Mouse (Mus musculus): ENCODE data around the gene Lmf1. TPM values are rescaled to one million over a fixed set of nuclear protein-coding genes. Genes with fewer than 3 reads are reported as not detected.

The Lmf1 gene
- polyA plus RNA-seq, 1 experiment from 2014 or later, result 20.9 TPM

- Histone ChIP-seq H3K4me3 (no peak overlapping the region), H3K4me2 (no peak overlapping the region), H3K9ac (no peak overlapping the region), H3K36me3 (ENCODE audit: poor library complexity, severe bottlenecking) (peaks cover 46% of the 10 kb centered on the region), H3K4me1 (peaks cover 12% of the 10 kb centered on the region), H3K9me3 (replicated peaks) (no peaks in the 10 kb centered on the region), H3K27me3 (no peaks in the 10 kb centered on the region), H3K27ac (no peak overlapping the region)
- WGBS, result 83% methylated on average over 4 of the region's 4 CpGs
- ATAC-seq, result no peak
These were observed 12.1 kb downstream of the Lmf1 start for GRCm38 (mm10) chr17:25590985-25591384.

DNA sequence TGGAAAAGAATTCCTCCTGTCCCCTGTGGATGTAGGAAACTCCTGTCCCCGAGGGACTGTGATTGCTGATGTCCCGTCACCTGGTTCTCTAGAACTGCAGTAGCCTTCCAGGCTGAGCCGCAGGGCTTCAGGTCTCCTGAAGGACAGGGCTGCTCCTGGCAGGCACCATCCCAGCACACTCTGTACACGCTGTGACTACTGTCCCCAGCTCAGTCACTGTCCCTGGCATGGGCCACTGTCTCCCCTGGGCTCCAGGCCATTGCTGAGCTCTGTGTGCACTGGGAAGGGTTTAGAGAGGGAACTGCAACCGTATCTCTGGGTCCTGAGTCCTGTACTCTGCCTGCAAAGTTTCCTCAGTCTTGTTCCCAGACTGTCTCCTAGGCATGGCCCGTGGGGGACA is 13.5 kb downstream of the Lmf1 start:
- peaks cover 12% of the 10 kb centered on the region for H3K4me1 ChIP-seq
- H3K27ac ChIP-seq, result no peak overlapping the region
- H3K9ac ChIP-seq, result no peak overlapping the region
- peaks cover 43% of the 10 kb centered on the region for H3K36me3 ChIP-seq (ENCODE audit: poor library complexity, severe bottlenecking)
- H3K4me3 ChIP-seq, result no peak overlapping the region
- no peak for ATAC-seq
- H3K4me2 ChIP-seq, result no peak overlapping the region
- no peaks in the 10 kb centered on the region for H3K9me3 ChIP-seq (replicated peaks)
- 92% methylated on average over 6 of the region's 6 CpGs for WGBS
- no peaks in the 10 kb centered on the region for H3K27me3 ChIP-seq

DNA sequence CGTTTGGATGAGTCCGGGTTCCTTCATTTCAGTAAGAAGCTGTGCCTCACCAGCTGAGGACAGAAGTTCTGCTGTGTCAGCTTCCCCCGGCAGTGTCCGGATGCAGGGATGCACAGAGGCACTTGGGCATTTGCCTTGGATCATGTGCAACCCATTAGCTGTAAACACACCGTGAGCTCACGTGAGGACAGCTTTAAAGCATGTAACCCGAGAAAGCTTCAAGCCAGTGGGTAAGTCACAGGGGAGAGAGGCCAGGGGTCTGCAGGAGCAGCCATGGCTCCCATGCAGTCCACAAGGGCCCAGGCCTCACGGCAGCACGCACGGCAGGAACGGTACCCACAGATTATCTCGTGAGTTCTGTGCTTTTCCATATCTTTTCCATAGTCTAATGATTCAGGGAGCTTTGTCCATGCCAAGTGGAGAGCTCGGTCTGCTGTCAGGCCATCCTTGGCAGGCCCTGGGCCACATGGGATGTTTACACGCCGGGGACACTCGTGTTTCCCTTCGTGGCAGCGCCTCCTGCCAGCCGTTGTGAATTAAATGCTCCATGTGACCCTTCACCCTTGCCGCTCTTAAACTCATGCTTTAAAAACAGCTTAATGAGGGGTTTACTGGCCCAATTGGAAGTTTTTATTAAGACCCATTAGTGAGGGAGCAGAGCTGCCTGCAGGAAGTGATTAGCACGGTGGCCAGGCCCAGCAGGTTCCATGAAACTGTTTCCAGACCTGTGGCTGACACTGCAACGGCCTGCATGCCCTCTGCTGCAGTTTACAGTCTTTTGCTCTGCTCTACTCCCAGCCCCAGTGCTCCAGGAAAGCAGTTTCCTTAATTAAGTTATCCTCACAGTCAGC is 14.8 kb downstream of the Lmf1 start:
- WGBS, result 56% methylated on average over 22 of the region's 22 CpGs

DNA sequence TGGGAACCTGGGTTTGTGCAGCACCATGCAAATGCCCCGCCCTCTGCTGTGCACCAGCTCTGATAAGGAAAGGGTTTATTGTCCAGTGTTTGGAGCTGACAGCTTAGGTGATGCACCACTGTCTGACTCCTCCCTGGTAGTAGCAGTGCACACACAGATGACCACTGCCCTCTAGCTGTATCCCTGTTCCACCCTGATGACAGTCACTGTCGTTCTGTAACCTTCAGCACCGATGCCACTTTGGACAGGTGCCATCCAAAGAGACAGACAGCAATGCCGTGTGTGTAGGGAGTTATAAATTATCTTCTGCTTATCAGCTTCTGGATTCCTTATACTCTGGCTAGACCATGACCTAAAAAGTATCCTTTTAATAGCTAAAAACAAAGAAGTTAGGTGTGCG is 16.6 kb downstream of the Lmf1 start:
- Histone ChIP-seq H3K27ac (no peak overlapping the region), H3K4me3 (no peak overlapping the region), H3K36me3 (ENCODE audit: poor library complexity, severe bottlenecking) (peaks cover 13% of the 10 kb centered on the region), H3K9ac (no peak overlapping the region), H3K27me3 (no peaks in the 10 kb centered on the region), H3K4me1 (peaks cover 12% of the 10 kb centered on the region), H3K9me3 (replicated peaks) (no peaks in the 10 kb centered on the region), H3K4me2 (no peak overlapping the region)
- 93% methylated on average over 5 of the region's 5 CpGs for WGBS
- ATAC-seq, result no peak

More for the DNA sequence above, 14.8 kb downstream of the Lmf1 start:
- no peak for ATAC-seq
- peaks cover 12% of the 10 kb centered on the region for H3K4me1 ChIP-seq
- H3K4me3 ChIP-seq, result no peak overlapping the region
- H3K27me3 ChIP-seq, result no peaks in the 10 kb centered on the region
- H3K36me3 ChIP-seq (ENCODE audit: poor library complexity, severe bottlenecking), result peaks cover 31% of the 10 kb centered on the region
- no peak overlapping the region for H3K4me2 ChIP-seq
- peak overlapping the region; percentile 40; the same call in 1 of the 2 replicates for H3K9ac ChIP-seq
- no peak overlapping the region for H3K27ac ChIP-seq
- no peaks in the 10 kb centered on the region for H3K9me3 ChIP-seq (replicated peaks)

DNA sequence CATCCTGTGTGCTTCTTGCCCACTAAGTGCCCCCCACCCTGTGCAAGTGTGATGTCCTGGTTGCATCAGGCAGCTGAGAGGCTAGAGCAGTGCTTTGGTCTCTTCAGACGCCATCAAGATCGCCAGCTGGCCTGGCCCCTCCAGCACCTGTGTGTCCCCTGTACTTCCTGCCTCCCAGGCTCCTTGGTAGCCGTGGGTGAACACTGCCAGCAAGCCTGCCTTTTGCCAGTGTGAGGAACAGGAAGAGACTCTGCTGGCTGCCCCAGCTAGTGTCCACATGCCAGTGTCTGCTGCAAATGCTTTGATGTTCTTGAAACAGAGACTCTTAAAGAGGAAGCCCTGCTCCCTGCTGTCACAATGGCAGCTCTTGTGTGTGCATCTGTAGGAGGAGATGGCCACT is 18.7 kb downstream of the Lmf1 start:
- Histone ChIP-seq H3K27ac (no peak overlapping the region), H3K9ac (0 out of 2 replicates have a peak overlapping the region, but pooled peaks have one; percentile 2), H3K4me2 (no peak overlapping the region), H3K4me1 (peaks cover 12% of the 10 kb centered on the region), H3K36me3 (ENCODE audit: poor library complexity, severe bottlenecking) (peaks cover 6% of the 10 kb centered on the region; the same call in 1 of the 2 replicates), H3K4me3 (no peak overlapping the region), H3K9me3 (replicated peaks) (no peaks in the 10 kb centered on the region), H3K27me3 (no peaks in the 10 kb centered on the region)
- 89% methylated on average over 3 of the region's 3 CpGs for WGBS
- no peak for ATAC-seq

DNA sequence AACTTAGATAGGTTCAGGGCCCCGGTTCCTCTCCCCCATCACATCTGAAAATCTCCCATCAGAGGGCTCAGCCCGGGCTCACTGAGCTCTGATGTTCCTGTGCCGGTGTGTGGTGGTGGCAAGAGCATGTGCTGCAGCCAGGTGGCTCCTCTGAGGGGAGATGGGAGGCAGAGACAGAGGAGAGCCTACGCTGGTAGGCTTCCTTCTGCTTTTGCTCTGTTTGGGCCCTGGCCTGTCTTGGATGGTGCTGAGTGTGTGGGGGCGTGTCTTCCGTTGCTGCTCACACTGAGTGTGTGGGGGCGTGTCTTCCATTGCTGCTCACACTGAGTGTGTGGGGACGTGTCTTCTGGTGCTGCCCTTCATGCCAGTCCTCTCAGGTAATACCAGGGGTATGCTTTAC is 23.5 kb downstream of the Lmf1 start:
- no peak overlapping the region for H3K27ac ChIP-seq
- 76% methylated on average over 8 of the region's 8 CpGs for WGBS
- H3K27me3 ChIP-seq, result no peaks in the 10 kb centered on the region
- no peak overlapping the region for H3K9ac ChIP-seq
- H3K4me2 ChIP-seq, result no peak overlapping the region
- ATAC-seq, result no peak
- no peak overlapping the region for H3K4me3 ChIP-seq
- H3K36me3 ChIP-seq (ENCODE audit: poor library complexity, severe bottlenecking), result no peaks in the 10 kb centered on the region; the same call in 1 of the 2 replicates
- peaks cover 8% of the 10 kb centered on the region; the same call in 1 of the 2 replicates for H3K4me1 ChIP-seq
- no peaks in the 10 kb centered on the region for H3K9me3 ChIP-seq (replicated peaks)

DNA sequence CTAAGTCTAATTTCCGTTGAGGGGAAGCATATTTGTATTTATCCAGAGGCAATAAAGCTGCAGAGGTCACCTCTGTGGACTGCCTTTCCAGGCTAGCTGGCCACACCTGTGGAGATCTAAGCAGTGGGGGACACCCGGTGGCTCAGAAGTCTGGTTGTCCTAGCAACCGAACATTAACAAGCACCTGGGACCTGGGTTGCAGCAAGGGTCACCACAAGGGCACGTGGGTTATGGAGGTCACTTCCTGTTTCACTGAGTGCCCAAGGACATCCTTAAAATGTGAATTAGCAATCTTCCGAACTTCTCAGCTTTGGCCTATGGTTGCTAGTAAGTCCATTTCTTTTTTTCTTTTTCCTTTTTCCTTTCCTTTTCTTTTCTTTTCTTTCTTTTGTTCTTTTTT is 25.3 kb downstream of the Lmf1 start:
- no peak for ATAC-seq
- H3K9ac ChIP-seq, result no peak overlapping the region
- H3K4me3 ChIP-seq, result no peak overlapping the region
- no peaks in the 10 kb centered on the region for H3K27me3 ChIP-seq
- no peak overlapping the region for H3K4me2 ChIP-seq
- WGBS, result 69% methylated on average over 5 of the region's 5 CpGs
- no peaks in the 10 kb centered on the region for H3K9me3 ChIP-seq (replicated peaks)
- no peak overlapping the region for H3K27ac ChIP-seq
- H3K36me3 ChIP-seq (ENCODE audit: poor library complexity, severe bottlenecking), result no peaks in the 10 kb centered on the region; the same call in 1 of the 2 replicates
- peaks cover 21% of the 10 kb centered on the region for H3K4me1 ChIP-seq

GRCm38 (mm10) chr17:25608137-25608785 is 29.4 kb downstream of the Lmf1 start:
- Histone ChIP-seq H3K27ac (peak overlapping the region; percentile 87), H3K9ac (no peak overlapping the region), H3K9me3 (replicated peaks) (no peaks in the 10 kb centered on the region), H3K4me2 (no peak overlapping the region), H3K27me3 (no peaks in the 10 kb centered on the region), H3K4me3 (no peak overlapping the region), H3K36me3 (ENCODE audit: poor library complexity, severe bottlenecking) (peaks cover 9% of the 10 kb centered on the region; the same call in 1 of the 2 replicates), H3K4me1 (peaks cover 43% of the 10 kb centered on the region)
- 80% methylated on average over 11 of the region's 11 CpGs for WGBS
- no peak; the same call in 1 of the 2 replicates for ATAC-seq

DNA sequence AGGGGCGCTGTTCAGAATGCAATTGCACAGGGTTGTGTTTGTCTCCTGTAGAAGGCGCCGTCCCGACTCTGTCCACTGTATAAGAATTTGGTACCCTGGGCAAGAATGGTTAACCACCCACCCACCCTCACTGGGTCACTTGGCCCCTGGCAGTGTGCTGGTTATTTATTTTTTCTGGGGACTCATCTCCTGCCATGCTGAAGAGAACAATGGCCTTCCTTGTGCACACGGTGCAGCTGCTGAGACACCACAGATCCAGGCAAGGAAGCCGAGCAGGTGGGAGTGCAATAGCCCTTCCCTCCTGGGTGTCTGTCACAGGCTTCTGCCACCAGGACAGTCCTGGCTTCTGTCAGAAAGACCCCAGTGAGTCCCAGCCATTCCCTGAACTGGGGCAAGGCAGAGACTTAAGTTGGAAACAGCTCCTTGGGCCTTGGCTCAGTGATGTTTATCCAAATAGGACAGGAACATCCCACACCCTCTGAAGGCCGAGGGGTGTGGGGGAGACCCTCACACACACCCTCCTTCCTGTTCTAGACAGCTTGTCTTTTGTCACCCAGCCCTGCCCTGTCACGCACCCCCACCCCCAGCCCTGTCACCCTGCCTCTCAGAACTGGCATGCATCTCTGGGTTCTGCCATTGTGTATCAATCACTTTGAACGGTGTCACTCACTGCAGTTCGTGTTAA is 30.1 kb downstream of the Lmf1 start:
- Histone ChIP-seq H3K27ac (peak overlapping the region; percentile 87), H3K27me3 (no peaks in the 10 kb centered on the region), H3K4me2 (no peak overlapping the region), H3K4me1 (peaks cover 43% of the 10 kb centered on the region), H3K4me3 (no peak overlapping the region), H3K9me3 (replicated peaks) (no peaks in the 10 kb centered on the region), H3K36me3 (ENCODE audit: poor library complexity, severe bottlenecking) (peaks cover 16% of the 10 kb centered on the region), H3K9ac (peak overlapping the region; percentile 22; the same call in 1 of the 2 replicates)
- peak; percentile 52 for ATAC-seq
- WGBS, result 51% methylated on average over 10 of the region's 10 CpGs

DNA sequence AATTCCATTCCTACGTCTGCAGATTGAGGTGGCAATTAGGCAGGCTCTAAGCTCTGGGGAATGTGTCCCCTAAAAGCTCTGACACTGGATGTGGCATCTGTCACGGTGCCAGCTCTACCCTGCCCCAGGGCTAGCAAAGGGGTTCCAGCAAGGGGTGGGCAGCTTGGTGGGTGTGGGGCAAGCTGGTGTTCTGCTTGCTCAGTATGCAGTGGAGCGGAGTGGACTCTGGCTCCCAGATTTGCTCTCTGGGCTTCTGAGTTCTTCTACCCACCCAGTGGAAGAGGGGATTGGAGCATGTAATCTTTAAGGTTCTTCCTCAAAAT is 30.6 kb downstream of the Lmf1 start:
- Histone ChIP-seq H3K9ac (no peak overlapping the region), H3K36me3 (ENCODE audit: poor library complexity, severe bottlenecking) (peaks cover 16% of the 10 kb centered on the region), H3K4me2 (no peak overlapping the region; the same call in 1 of the 2 replicates), H3K4me3 (no peak overlapping the region), H3K27ac (peak overlapping the region; percentile 87), H3K9me3 (replicated peaks) (no peaks in the 10 kb centered on the region), H3K4me1 (peaks cover 43% of the 10 kb centered on the region), H3K27me3 (no peaks in the 10 kb centered on the region)
- peak; percentile 75 for ATAC-seq
- 28% methylated on average over 3 of the region's 3 CpGs for WGBS

DNA sequence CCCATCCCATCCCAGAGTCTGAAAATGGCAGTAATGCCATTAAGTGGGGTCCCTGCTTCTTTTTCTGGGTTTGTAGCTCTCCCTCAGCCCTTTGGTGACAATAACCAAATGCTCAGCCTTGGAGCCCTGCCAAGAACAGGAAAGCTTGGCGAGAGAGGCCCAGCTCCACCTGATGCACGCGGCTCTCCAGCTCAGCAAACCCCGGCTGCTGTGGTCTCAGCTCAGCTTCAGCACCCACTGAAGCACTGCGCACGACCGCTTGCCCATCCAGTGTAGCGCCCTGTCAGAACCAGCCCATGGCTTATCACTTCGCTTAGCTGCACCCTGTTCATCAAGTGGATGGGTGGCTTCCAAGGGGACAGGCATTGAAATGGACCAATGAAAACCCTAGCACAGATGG is 31.3 kb downstream of the Lmf1 start:
- 42% methylated on average over 9 of the region's 9 CpGs for WGBS
- Histone ChIP-seq H3K9me3 (replicated peaks) (no peaks in the 10 kb centered on the region), H3K27me3 (no peaks in the 10 kb centered on the region), H3K27ac (peak overlapping the region; percentile 87), H3K36me3 (ENCODE audit: poor library complexity, severe bottlenecking) (peaks cover 19% of the 10 kb centered on the region), H3K4me3 (no peak overlapping the region), H3K4me2 (peak overlapping the region; percentile 19), H3K4me1 (peaks cover 38% of the 10 kb centered on the region), H3K9ac (no peak overlapping the region)
- peak; percentile 61 for ATAC-seq

- H3K4me2 ChIP-seq, result no peak overlapping the region
- no peak for ATAC-seq
These were observed 33.7 kb downstream of the Lmf1 start for GRCm38 (mm10) chr17:25612537-25612936.

More at GRCm38 (mm10) chr17:25612537-25612936, 33.7 kb downstream of the Lmf1 start:
- Histone ChIP-seq H3K9ac (no peak overlapping the region), H3K27ac (no peak overlapping the region), H3K36me3 (ENCODE audit: poor library complexity, severe bottlenecking) (peaks cover 23% of the 10 kb centered on the region), H3K4me1 (peaks cover 39% of the 10 kb centered on the region), H3K9me3 (replicated peaks) (no peaks in the 10 kb centered on the region), H3K27me3 (no peaks in the 10 kb centered on the region), H3K4me3 (no peak overlapping the region)
- WGBS, result 86% methylated on average over 9 of the region's 9 CpGs
